Mouse (Mus musculus): ENCODE results near the gene Vdr. TPM values are rescaled to one million over a fixed set of nuclear protein-coding genes. Genes with fewer than 3 reads are reported as not detected.

Gene Vdr
- total and polyA plus RNA-seq, 2 experiments from 2014 or later = 0.12 to 0.27 TPM

DNA sequence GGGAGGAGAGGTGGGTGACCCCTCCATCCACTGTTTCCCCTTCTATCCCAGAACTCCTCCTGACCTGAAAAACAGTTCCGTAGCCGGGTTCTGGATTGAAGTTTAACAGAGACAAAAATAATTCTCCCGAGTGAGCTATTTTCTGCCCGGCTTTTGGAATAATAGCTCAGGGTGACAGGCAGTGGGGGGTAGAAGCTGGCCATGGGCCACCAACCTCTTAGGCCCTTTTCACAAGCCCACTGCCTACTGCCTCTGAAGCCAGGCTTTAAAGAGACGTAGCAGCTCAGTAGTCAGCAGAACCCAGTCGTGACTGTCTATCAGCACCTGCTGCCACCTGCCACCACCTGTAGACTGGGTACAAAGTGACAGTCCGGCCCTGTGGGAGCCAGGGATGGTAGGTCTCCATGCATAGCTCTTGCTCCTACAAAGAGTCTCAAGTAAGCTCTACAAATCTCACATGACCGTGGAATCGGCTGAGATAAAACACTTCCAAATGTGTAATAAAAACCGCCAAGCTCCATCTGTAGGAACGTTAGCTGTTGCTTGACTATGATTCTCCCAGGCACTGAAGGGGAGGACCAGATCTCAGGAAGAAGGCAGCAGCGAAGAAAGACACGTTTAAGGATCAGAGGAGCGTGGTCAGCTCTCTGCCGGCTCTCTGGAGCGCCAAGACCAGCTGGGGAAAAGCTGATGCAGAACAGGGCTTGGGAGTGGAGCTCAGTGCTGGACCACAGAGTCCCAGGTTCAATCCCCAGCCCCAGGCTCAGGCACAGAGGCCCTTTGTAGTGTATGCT, 13.4 kb downstream of the Vdr start:
- no peak overlapping the region for H3K9ac ChIP-seq (replicated peaks; ENCODE audit: low read length, poor library complexity, severe bottlenecking)
- H3K4me2 ChIP-seq (ENCODE audit: low read depth, low read length, poor library complexity, severe bottlenecking) = no peak overlapping the region
- no peak overlapping the region for H3K4me3 ChIP-seq (ENCODE audit: low read depth, low read length)
- H3K27me3 ChIP-seq (ENCODE audit: insufficient read depth, low read length) = no peaks in the 10 kb centered on the region
- H3K36me3 ChIP-seq (ENCODE audit: insufficient read depth, low read length) = no peaks in the 10 kb centered on the region
- H3K9me3 ChIP-seq (ENCODE audit: low read length) = no peaks in the 10 kb centered on the region
- no peak overlapping the region for H3K27ac ChIP-seq (ENCODE audit: low read depth, low read length)
- 74% methylated on average over 16 of the region's 16 CpGs for WGBS
- ATAC-seq (ENCODE audit: low FRiP score) (no peak), DNase-seq (ENCODE audit: low spot score) (no peak)
- no peak for TF ChIP-seq CTCF (IDR thresholded peaks at IDR 0.05)
- H3K4me1 ChIP-seq (ENCODE audit: insufficient read depth, low read length) = no peaks in the 10 kb centered on the region

DNA sequence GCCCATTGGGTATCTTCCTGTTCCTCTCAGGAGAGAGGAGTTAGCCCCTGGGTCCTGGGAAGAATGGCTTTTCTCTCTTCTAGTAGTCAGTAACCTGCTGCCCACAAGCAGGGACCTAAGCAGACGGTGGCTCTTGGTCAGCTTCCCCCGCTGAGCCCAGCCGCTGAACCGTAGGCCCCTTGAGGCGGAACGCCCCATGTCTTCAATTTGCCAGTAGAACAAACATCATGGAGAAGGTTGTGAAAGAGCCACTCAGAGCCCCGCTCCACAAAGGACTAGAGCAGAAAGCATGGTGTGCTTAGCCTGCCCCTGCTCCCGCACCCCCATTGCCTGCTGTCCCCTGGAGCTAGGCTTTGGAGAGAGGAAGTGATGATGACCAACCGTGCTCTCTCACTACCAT, 14.1 kb downstream of the Vdr start:
- Histone ChIP-seq H3K4me2 (ENCODE audit: low read depth, low read length, poor library complexity, severe bottlenecking) (no peak overlapping the region), H3K4me3 (ENCODE audit: low read depth, low read length) (no peak overlapping the region), H3K27me3 (ENCODE audit: insufficient read depth, low read length) (no peaks in the 10 kb centered on the region), H3K27ac (ENCODE audit: low read depth, low read length) (no peak overlapping the region), H3K4me1 (ENCODE audit: insufficient read depth, low read length) (no peaks in the 10 kb centered on the region), H3K36me3 (ENCODE audit: insufficient read depth, low read length) (no peaks in the 10 kb centered on the region), H3K9ac (replicated peaks; ENCODE audit: low read length, poor library complexity, severe bottlenecking) (no peak overlapping the region), H3K9me3 (ENCODE audit: low read length) (no peaks in the 10 kb centered on the region)
- no peak for ATAC-seq (ENCODE audit: low FRiP score)
- WGBS = 79% methylated on average over 9 of the region's 9 CpGs
- no peak for TF ChIP-seq CTCF (IDR thresholded peaks at IDR 0.05)
- DNase-seq (ENCODE audit: low spot score) = no peak

DNA sequence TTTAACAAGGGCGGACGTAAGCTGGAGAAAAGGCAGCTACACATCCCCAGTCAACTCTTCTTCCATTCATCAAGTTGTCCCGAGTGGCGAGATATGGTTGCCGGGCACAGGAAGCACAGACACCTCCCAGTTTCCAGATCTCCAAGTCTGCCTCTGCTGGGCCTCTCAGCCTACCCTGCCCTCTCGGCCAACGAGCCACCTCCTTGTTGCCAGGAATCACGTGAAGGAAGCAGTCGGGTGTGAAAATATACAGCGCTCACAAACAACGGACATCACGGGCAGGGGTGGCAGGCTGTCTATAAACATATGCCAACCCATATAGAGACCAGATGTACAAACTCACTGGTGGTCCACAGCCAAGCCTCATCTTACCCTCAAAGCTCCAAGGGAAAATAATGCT, 14.6 kb downstream of the Vdr start:
- no peak for TF ChIP-seq CTCF (IDR thresholded peaks at IDR 0.05)
- Histone ChIP-seq H3K27me3 (ENCODE audit: insufficient read depth, low read length) (no peaks in the 10 kb centered on the region), H3K4me1 (ENCODE audit: insufficient read depth, low read length) (no peaks in the 10 kb centered on the region), H3K9me3 (ENCODE audit: low read length) (no peaks in the 10 kb centered on the region), H3K36me3 (ENCODE audit: insufficient read depth, low read length) (no peaks in the 10 kb centered on the region), H3K4me3 (ENCODE audit: low read depth, low read length) (no peak overlapping the region), H3K9ac (replicated peaks; ENCODE audit: low read length, poor library complexity, severe bottlenecking) (no peak overlapping the region), H3K4me2 (ENCODE audit: low read depth, low read length, poor library complexity, severe bottlenecking) (no peak overlapping the region), H3K27ac (ENCODE audit: low read depth, low read length) (no peak overlapping the region)
- DNase-seq (ENCODE audit: low spot score) (no peak), ATAC-seq (ENCODE audit: low FRiP score) (no peak)
- WGBS = 60% methylated on average over 12 of the region's 12 CpGs

DNA sequence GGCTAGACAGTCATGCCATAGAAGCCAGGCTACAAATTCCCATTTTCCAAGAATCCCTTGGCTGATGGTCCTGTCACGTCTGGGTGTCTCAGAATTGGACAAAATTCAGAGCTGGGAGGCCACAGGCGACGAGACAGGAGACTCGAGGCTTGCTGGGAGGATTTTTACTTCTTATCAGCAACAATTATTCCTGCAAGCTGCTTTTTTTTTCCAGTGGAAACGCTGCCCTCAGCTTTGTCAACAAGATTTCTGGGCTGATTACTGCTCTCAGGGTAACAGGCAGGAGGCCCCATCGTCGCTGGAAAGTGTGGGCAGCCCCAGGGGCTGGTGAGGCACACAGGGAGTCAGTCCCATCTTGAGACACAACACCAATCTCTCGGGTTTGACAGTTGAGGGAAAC, 17.9 kb downstream of the Vdr start:
- Histone ChIP-seq H3K4me2 (ENCODE audit: low read depth, low read length, poor library complexity, severe bottlenecking) (no peak overlapping the region), H3K27me3 (ENCODE audit: insufficient read depth, low read length) (no peaks in the 10 kb centered on the region), H3K9me3 (ENCODE audit: low read length) (no peaks in the 10 kb centered on the region), H3K27ac (ENCODE audit: low read depth, low read length) (no peak overlapping the region), H3K4me3 (ENCODE audit: low read depth, low read length) (no peak overlapping the region), H3K36me3 (ENCODE audit: insufficient read depth, low read length) (no peaks in the 10 kb centered on the region), H3K9ac (replicated peaks; ENCODE audit: low read length, poor library complexity, severe bottlenecking) (no peak overlapping the region), H3K4me1 (ENCODE audit: insufficient read depth, low read length) (no peaks in the 10 kb centered on the region)
- ATAC-seq (ENCODE audit: low FRiP score) = no peak
- 68% methylated on average over 8 of the region's 8 CpGs for WGBS
- DNase-seq (ENCODE audit: low spot score) = no peak
- no peak for TF ChIP-seq CTCF (IDR thresholded peaks at IDR 0.05)

DNA sequence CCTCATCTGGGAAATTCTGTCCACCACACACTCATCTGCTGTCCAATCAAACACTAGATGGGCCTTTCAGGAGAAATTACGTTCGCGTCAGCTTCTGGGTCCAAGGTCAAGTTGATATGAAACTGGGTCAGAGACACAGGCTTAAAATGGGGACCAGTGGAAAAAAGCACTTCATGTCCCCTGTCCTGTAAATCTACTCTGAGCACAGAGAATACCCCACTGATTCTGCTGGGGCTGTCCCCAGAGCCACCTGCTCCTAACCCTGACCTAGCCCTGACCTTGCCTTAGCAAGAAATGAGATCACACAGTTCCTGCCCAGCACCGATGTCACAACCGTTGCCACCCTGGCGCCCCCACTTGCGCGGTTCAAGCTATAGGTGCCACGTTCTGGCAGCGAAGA, 20.0 kb downstream of the Vdr start:
- no peak overlapping the region for H3K4me2 ChIP-seq (ENCODE audit: low read depth, low read length, poor library complexity, severe bottlenecking)
- no peaks in the 10 kb centered on the region for H3K9me3 ChIP-seq (ENCODE audit: low read length)
- no peak overlapping the region for H3K9ac ChIP-seq (replicated peaks; ENCODE audit: low read length, poor library complexity, severe bottlenecking)
- no peaks in the 10 kb centered on the region for H3K4me1 ChIP-seq (ENCODE audit: insufficient read depth, low read length)
- no peaks in the 10 kb centered on the region for H3K36me3 ChIP-seq (ENCODE audit: insufficient read depth, low read length)
- WGBS = 87% methylated on average over 10 of the region's 10 CpGs
- DNase-seq (ENCODE audit: low spot score) (no peak), ATAC-seq (ENCODE audit: low FRiP score) (no peak)
- no peak overlapping the region for H3K4me3 ChIP-seq (ENCODE audit: low read depth, low read length)
- no peak overlapping the region for H3K27ac ChIP-seq (ENCODE audit: low read depth, low read length)
- no peak for TF ChIP-seq CTCF (IDR thresholded peaks at IDR 0.05)
- no peaks in the 10 kb centered on the region for H3K27me3 ChIP-seq (ENCODE audit: insufficient read depth, low read length)

DNA sequence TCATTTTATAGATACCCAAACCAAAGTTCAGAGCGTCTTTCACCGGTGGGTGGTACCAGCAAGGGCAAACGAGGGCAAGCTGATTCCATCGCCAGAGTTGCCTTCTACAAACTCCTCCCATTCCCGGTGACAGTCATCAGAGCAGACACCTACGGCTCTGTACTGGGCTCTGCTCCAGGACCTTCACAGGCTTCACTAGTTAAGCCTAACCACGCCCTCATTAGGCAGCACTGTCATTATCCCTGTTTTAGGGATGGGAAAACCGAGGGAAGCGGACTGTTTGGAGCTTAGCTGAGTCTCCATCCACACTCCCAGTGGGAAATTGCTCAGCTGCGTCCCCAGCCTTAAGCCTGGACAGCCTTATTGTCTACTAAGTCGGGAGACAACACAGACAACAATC, 20.4 kb downstream of the Vdr start:
- H3K9ac ChIP-seq (replicated peaks; ENCODE audit: low read length, poor library complexity, severe bottlenecking) = no peak overlapping the region
- H3K4me2 ChIP-seq (ENCODE audit: low read depth, low read length, poor library complexity, severe bottlenecking) = no peak overlapping the region
- H3K27ac ChIP-seq (ENCODE audit: low read depth, low read length) = no peak overlapping the region
- TF ChIP-seq CTCF (IDR thresholded peaks at IDR 0.05) = no peak
- no peak for ATAC-seq (ENCODE audit: low FRiP score)
- no peaks in the 10 kb centered on the region for H3K27me3 ChIP-seq (ENCODE audit: insufficient read depth, low read length)
- no peaks in the 10 kb centered on the region for H3K4me1 ChIP-seq (ENCODE audit: insufficient read depth, low read length)
- 47% methylated on average over 11 of the region's 11 CpGs for WGBS
- no peaks in the 10 kb centered on the region for H3K9me3 ChIP-seq (ENCODE audit: low read length)
- peak; percentile 21 for DNase-seq (ENCODE audit: low spot score)
- no peaks in the 10 kb centered on the region for H3K36me3 ChIP-seq (ENCODE audit: insufficient read depth, low read length)
- no peak overlapping the region for H3K4me3 ChIP-seq (ENCODE audit: low read depth, low read length)

All from midbrain, postnatal 0 days (tissue).